Mouse (Mus musculus) stomach, embryonic 14.5 days (tissue): ENCODE data around the gene Wasf2. TPM values are rescaled to one million over a fixed set of nuclear protein-coding genes. Genes with fewer than 3 reads are reported as not detected.

Experiments
- ATAC-seq: fragments of 200-750 bp; cut with Nextera tagmentation; 2 replicates; pipeline ENCODE4 v1.8.0; 2017; ENCODE audit warnings: low read depth, moderate TSS enrichment; ENCODE audit not compliant: insufficient number of reproducible peaks, insufficient read depth, low FRiP score
- H3K27ac ChIP-seq: fragments of 300-500 bp; sonication (generic); 2 replicates; pipeline ENCODE4 v1.5.1; 2014; ENCODE audit warnings: mild to moderate bottlenecking, low read length, moderate library complexity, mixed read lengths
- H3K27me3 ChIP-seq: fragments of 300-500 bp; sonication (generic); 2 replicates; pipeline ENCODE4 v1.6.1; 2014; ENCODE audit warnings: low read length, control low read depth, mixed read lengths; ENCODE audit not compliant: control insufficient read depth, insufficient read depth
- H3K36me3 ChIP-seq: fragments of 300-500 bp; sonication (generic); 2 replicates; pipeline ENCODE4 v1.6.1; 2014; ENCODE audit warnings: mild to moderate bottlenecking, control low read depth, low read length, moderate library complexity, mixed read lengths; ENCODE audit not compliant: control insufficient read depth, insufficient read depth
- H3K4me1 ChIP-seq: fragments of 300-500 bp; sonication (generic); 2 replicates; pipeline ENCODE4 v1.6.1; 2014; ENCODE audit warnings: low read length, control low read depth, mixed read lengths; ENCODE audit not compliant: control insufficient read depth, insufficient read depth
- H3K4me2 ChIP-seq: fragments of 300-500 bp; sonication (generic); replicated peaks from 2 replicates; pipeline ENCODE4 v1.6.1; 2014; ENCODE audit warnings: low read depth, low read length, control low read depth
- H3K4me3 ChIP-seq: fragments of 300-500 bp; sonication (generic); 2 replicates; pipeline ENCODE4 v1.5.1; 2014; ENCODE audit warnings: low read depth, low read length, control low read depth
- H3K9ac ChIP-seq: fragments of 300-500 bp; sonication (generic); replicated peaks from 2 replicates; pipeline ENCODE4 v1.6.1; 2014; ENCODE audit warnings: low read depth, mild to moderate bottlenecking, control low read depth, low read length, moderate library complexity, mixed read lengths
- H3K9me3 ChIP-seq: fragments of 300-500 bp; sonication (generic); 2 replicates; pipeline ENCODE4 v1.6.1; 2016; ENCODE audit warnings: low read depth, low read length, control low read depth; ENCODE audit not compliant: control insufficient read depth
- WGBS: fragments of 180-500 bp; shearing (Covaris S2); extraction: QIAGEN DNeasy Blood & Tissue Kit; methylation state at CpG from one replicate; pipeline ENCODE4 v1.1.7; 2014; 5-methylcytosine and 5-hydroxymethylcytosine counted together
- polyA plus RNA-seq: library from polyadenylated mRNA; unstranded; fragments of >200 nt; fragmentation: Nextera tagmentation; extraction: Ambion mirVana; gene quantifications from 2 replicates; pipeline ENCODE4 v1.2.1, GENCODE M21; 2014

Gene Wasf2
- polyA plus RNA-seq, 1 experiment from 2014 or later: 120 TPM

DNA sequence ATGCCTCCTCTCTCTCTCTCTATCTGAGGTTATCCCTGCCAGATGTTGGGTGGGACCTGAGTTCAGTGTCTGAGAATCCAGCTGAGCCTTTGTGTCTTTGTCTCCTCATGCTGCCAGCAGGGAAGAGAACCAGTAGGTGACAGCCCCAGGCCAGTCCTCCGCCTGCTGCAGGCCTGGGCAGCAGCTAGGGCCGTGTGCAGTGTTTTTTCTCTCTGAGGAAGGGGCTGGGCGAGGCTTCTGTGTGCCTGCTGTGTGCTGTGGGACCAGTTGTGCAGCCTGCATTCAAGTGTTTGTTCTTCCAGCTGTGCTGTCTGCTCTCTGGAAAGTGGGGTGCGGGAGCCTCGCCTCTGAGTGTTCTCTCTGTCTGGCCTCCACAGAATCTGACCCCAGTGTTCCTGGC lies 93.6 kb downstream of the Wasf2 start:
- H3K9ac ChIP-seq: no peak overlapping the region
- H3K4me3 ChIP-seq: no peak overlapping the region
- H3K36me3 ChIP-seq: no peaks in the 10 kb centered on the region
- no peak overlapping the region for H3K4me2 ChIP-seq
- H3K27me3 ChIP-seq: no peaks in the 10 kb centered on the region
- peak; percentile 47; the same call in 1 of the 2 replicates for ATAC-seq
- H3K9me3 ChIP-seq: no peaks in the 10 kb centered on the region
- H3K4me1 ChIP-seq: peaks cover 5% of the 10 kb centered on the region; the same call in 1 of the 2 replicates
- H3K27ac ChIP-seq: peak overlapping the region; percentile 44
- WGBS: 54% methylated on average over 5 of the region's 5 CpGs

DNA sequence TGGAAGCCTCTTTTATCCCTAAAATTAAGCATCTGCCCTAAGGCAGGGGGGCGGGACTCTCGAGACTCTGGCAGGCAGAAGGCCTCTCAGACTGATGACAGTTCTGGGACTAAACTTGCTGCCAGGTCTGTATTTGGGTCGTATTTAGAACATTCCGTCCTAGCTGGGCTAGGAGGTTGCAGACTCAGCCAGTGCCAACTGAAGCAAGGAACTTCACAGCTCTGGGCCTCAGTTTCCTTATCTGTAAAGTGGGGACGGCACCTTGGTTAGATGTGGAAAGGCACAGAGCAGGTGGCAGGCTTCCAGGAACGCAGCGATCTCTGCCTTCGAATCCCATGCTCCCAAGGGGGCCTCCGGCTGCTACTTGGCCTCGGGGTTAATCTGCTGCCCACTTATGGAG lies 95.8 kb downstream of the Wasf2 start:
- no peaks in the 10 kb centered on the region for H3K27me3 ChIP-seq
- no peak overlapping the region for H3K4me2 ChIP-seq
- 78% methylated on average over 10 of the region's 10 CpGs for WGBS
- no peaks in the 10 kb centered on the region; the same call in 1 of the 2 replicates for H3K4me1 ChIP-seq
- no peak overlapping the region for H3K4me3 ChIP-seq
- H3K36me3 ChIP-seq: no peaks in the 10 kb centered on the region
- H3K9me3 ChIP-seq: no peaks in the 10 kb centered on the region
- ATAC-seq: no peak
- H3K9ac ChIP-seq: no peak overlapping the region
- H3K27ac ChIP-seq: no peak overlapping the region

DNA sequence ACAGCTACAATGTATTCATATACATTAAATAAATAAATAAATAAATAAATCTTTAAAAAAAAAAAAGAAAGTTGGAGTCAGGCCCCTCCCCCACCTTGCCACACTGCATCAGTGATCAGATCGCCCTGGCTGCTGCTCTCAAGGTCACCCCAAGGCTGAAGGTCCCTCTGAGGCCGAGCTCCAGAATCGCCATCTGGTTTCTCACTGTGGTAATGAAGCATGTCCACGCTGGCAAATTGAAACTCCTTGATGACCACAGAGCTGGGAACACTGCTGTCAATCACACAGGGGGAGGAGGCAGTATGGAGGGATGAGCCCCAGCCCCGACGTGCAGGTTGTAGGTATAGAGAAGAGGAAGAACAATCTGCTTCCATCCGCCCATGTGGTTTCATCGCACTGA lies 97.3 kb downstream of the Wasf2 start:
- H3K4me1 ChIP-seq: no peaks in the 10 kb centered on the region; the same call in 1 of the 2 replicates
- H3K4me2 ChIP-seq: no peak overlapping the region
- ATAC-seq: no peak
- no peak overlapping the region for H3K27ac ChIP-seq
- H3K36me3 ChIP-seq: no peaks in the 10 kb centered on the region
- no peaks in the 10 kb centered on the region for H3K27me3 ChIP-seq
- 74% methylated on average over 8 of the region's 8 CpGs for WGBS
- no peak overlapping the region for H3K9ac ChIP-seq
- H3K9me3 ChIP-seq: no peaks in the 10 kb centered on the region
- no peak overlapping the region for H3K4me3 ChIP-seq

DNA sequence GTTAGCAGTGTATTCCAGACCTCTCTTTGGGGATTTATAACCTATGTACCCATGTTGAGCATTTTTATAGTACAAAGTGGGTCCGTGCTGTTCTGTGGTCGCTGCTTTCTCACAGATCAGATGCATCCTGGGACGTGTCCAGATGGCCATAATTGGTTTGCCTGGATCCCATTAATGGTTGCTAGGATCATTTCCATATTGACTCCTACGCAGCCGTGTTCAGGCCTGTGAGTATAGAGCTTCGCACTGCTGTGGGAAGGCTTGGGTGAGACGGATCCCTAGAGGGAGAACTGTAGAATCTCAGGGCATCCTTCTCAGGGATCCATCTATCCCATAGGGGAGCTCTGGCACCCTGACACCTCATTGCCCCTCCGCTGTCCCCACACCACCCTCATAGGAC lies 99.3 kb downstream of the Wasf2 start:
- Histone ChIP-seq H3K4me3 (no peak overlapping the region), H3K36me3 (no peaks in the 10 kb centered on the region), H3K27me3 (no peaks in the 10 kb centered on the region), H3K4me2 (no peak overlapping the region), H3K9ac (no peak overlapping the region), H3K9me3 (no peaks in the 10 kb centered on the region), H3K4me1 (no peaks in the 10 kb centered on the region), H3K27ac (no peak overlapping the region)
- WGBS: 81% methylated on average over 8 of the region's 8 CpGs
- no peak for ATAC-seq

DNA sequence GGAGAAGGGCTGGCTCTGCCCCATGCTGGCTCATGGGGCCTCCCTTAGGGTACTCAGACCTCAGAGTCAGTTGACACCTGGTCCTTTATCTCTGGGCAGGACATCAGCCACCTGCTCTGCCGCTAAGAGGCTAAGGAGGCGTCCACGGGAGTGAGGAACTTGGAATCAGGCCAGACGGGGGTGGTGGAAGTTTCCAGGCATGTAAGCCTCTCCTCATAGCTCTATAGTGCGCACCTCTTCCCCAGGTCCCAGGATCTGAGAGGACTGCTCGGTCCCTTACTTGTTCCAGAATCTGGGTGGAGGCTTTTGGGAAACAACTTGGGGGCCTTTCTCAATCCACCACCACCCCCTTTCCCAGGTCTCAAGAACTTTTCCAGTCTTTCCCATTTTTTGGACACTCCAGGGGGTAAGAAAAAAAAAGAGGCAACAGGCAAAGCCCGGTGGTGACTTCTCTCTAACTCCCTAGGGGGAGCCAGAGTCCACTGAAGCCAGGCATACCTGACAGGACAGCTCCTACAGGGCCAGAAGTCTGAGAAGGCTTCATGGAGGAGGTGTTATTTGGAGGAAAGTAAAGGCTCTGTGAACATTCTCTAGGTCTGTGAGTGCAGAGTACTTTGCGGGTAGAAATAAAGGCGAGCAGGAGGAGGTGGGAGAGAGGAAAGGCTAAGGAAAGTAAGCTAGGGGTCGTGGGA lies 103.1 kb downstream of the Wasf2 start:
- no peak overlapping the region for H3K9ac ChIP-seq
- no peak overlapping the region for H3K4me3 ChIP-seq
- no peaks in the 10 kb centered on the region for H3K4me1 ChIP-seq
- no peak for ATAC-seq
- no peaks in the 10 kb centered on the region for H3K27me3 ChIP-seq
- no peaks in the 10 kb centered on the region for H3K36me3 ChIP-seq
- no peak overlapping the region for H3K4me2 ChIP-seq
- no peaks in the 10 kb centered on the region for H3K9me3 ChIP-seq
- H3K27ac ChIP-seq: no peak overlapping the region
- WGBS: 28% methylated on average over 10 of the region's 10 CpGs

DNA sequence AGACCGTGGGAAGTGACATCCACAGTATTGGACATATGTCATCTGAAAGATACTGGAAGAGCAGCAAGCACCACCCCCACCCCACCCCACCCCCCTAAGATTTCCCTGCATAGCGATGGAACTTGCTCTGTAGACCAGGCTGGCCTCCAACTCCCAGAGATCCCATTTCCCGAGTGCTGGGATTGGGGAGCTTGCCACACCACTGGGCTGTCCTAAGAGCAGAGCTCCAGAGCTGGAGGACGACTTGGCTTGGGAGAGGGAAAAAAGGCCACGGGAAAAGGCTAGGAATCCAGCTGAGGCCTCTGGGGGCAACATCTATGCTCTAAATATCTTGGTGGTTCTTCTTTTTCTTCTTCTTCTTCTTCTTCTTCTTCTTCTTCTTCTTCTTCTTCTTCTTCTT lies 104.5 kb downstream of the Wasf2 start:
- Histone ChIP-seq H3K9me3 (no peaks in the 10 kb centered on the region), H3K36me3 (no peaks in the 10 kb centered on the region), H3K4me2 (no peak overlapping the region), H3K27ac (no peak overlapping the region), H3K27me3 (no peaks in the 10 kb centered on the region), H3K9ac (no peak overlapping the region), H3K4me1 (no peaks in the 10 kb centered on the region), H3K4me3 (no peak overlapping the region)
- WGBS: 44% methylated on average over 5 of the region's 5 CpGs
- ATAC-seq: no peak

DNA sequence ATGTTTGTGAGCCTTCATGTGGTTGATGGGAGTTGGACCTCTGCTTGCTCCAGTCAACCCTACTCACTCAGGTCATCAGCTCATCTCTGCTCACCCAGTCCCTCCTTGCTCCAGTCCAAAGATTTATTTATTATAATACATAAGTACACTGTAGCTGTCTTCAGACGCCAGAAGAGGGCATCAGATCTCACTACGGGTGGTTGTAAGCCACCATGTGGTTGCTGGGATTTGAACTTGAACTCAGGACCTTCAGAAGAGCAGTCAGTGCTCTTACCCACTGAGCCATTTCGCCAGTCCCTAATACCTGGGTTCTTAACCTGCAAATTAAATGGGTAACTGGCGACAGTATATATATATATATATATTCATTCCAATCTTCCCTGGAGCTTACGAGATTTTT lies 105.1 kb downstream of the Wasf2 start:
- no peak for ATAC-seq

DNA sequence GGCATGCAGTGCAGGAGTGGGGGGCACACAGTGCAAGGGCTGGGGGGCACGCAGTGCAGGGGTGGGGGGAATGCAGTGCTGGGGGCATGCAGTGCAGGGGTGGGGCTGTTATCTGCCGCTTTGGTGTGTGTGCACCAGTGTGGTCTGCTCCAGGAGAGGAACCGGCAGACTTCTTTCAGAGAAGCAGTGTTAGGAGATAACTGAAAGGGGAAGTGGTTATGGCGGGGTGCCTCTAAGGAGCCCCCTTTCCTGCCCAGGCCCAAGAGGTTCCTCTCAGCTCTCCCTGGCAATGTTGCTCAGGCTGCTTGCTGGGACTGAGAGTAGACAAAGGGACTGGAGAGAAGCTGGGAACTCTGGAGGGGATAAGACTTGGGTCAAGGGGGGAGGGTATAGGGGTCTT lies 107.6 kb downstream of the Wasf2 start:
- H3K9ac ChIP-seq: no peak overlapping the region
- 69% methylated on average over 4 of the region's 4 CpGs for WGBS

More for the DNA sequence above, 105.1 kb downstream of the Wasf2 start:
- H3K9ac ChIP-seq: no peak overlapping the region
- no peaks in the 10 kb centered on the region for H3K27me3 ChIP-seq
- H3K4me3 ChIP-seq: no peak overlapping the region
- H3K4me2 ChIP-seq: no peak overlapping the region
- peaks cover 1% of the 10 kb centered on the region; the same call in 1 of the 2 replicates for H3K4me1 ChIP-seq
- H3K9me3 ChIP-seq: no peaks in the 10 kb centered on the region
- H3K36me3 ChIP-seq: no peaks in the 10 kb centered on the region
- WGBS: 75% methylated on average over 5 of the region's 5 CpGs
- H3K27ac ChIP-seq: no peak overlapping the region

DNA sequence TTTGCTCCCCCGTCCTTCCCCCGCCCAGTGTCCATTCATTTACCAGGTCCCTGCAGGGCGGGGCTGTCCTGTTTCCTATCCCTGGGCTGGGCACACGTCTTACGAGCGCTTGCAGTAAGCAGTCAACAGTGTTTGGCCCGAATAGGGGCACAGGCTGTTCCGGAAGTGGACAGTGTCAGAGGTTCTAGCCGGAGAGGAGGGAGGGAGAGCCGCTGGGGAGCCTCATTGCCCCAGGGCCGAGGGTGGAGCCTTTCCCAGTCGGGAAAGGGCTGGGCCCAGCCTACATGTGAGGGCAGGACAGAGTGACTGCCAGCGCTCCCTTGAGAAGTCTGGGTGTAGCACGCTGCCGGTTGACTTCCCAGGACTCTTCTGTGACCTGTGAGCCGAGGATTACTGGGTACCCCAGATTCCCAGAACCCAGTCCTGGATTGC lies 110.2 kb downstream of the Wasf2 start, which contains the start of gene Map3k6:
Gene Map3k6 (plus strand): TSS at position 329 of the 432 bp plus-strand sequence.
- H3K9ac ChIP-seq: peak within 1 kb of the TSS; percentile 50
- H3K27ac ChIP-seq: peak within 1 kb of the TSS; percentile 63; the same call in 1 of the 2 replicates
- peak; percentile 56; the same call in 1 of the 2 replicates for ATAC-seq
- H3K36me3 ChIP-seq: no peaks in the 10 kb centered on the region
- H3K4me3 ChIP-seq: peak within 1 kb of the TSS; percentile 64
- H3K9me3 ChIP-seq: no peaks in the 10 kb centered on the region
- H3K4me1 ChIP-seq: peaks cover 13% of the 10 kb centered on the region; the same call in 1 of the 2 replicates
- no peaks in the 10 kb centered on the region for H3K27me3 ChIP-seq
- peak within 1 kb of the TSS; percentile 94 for H3K4me2 ChIP-seq
- 5% methylated on average over 16 of the region's 16 CpGs for WGBS

More for the DNA sequence above, 107.6 kb downstream of the Wasf2 start:
- H3K4me3 ChIP-seq: no peak overlapping the region
- H3K9me3 ChIP-seq: no peaks in the 10 kb centered on the region
- H3K4me2 ChIP-seq: no peak overlapping the region
- H3K4me1 ChIP-seq: peaks cover 10% of the 10 kb centered on the region; the same call in 1 of the 2 replicates
- ATAC-seq: no peak
- H3K27ac ChIP-seq: no peak overlapping the region
- H3K27me3 ChIP-seq: no peaks in the 10 kb centered on the region
- H3K36me3 ChIP-seq: no peaks in the 10 kb centered on the region
